Mouse (Mus musculus) MEL (cell line): ENCODE results near the gene Nisch. TPM values are rescaled to one million over a fixed set of nuclear protein-coding genes. Genes with fewer than 3 reads are reported as not detected.

Source experiments
- DNase-seq: peaks from one replicate; pipeline ENCODE4 v3.0.0; 2011; ENCODE audit warnings: low read depth, low spot score
- H3K27ac ChIP-seq: 2 replicates; pipeline ENCODE4 v1.5.1; 2012; ENCODE audit warnings: low read depth, mild to moderate bottlenecking, control low read depth, low read length, moderate library complexity; ENCODE audit not compliant: control insufficient read depth
- H3K27me3 ChIP-seq, 2 experiments: fragments of 150-350 bp in 1 of 2; sonication (generic) in 1 of 2; 2 replicates each; pipeline ENCODE4 v1.6.1; 2012; ENCODE audit warnings: low read length in 2 of 2, mild to moderate bottlenecking in 2 of 2, improper control_type of control experiment in 1 of 2, moderate library complexity in 1 of 2; ENCODE audit not compliant: insufficient read depth in 2 of 2, control insufficient read depth in 1 of 2
- H3K36me3 ChIP-seq, 2 experiments: 2 replicates each; pipeline ENCODE4 v1.6.1; 2012 to 2014; ENCODE audit warnings: low read length in 2 of 2, improper control_type of control experiment in 1 of 2, inconsistent platforms in 1 of 2, mild to moderate bottlenecking in 1 of 2; ENCODE audit not compliant: insufficient read depth in 2 of 2, control insufficient read depth in 1 of 2
- H3K4me1 ChIP-seq, 2 experiments: fragments of 150-350 bp in 1 of 2; sonication (generic) in 1 of 2; 2 replicates each; pipeline ENCODE4 v1.6.1; 2012; ENCODE audit warnings: low read length in 2 of 2, improper control_type of control experiment in 1 of 2, mild to moderate bottlenecking in 1 of 2; ENCODE audit not compliant: insufficient read depth in 2 of 2, control insufficient read depth in 1 of 2
- H3K4me3 ChIP-seq, 2 experiments: fragments of 150-350 bp in 1 of 2; sonication (generic) in 1 of 2; 2 replicates each; pipeline ENCODE4 v1.5.1; 2012; ENCODE audit warnings: low read depth in 2 of 2, low read length in 2 of 2, mild to moderate bottlenecking in 2 of 2, moderate library complexity in 2 of 2, control low read depth in 1 of 2, improper control_type of control experiment in 1 of 2; ENCODE audit not compliant: control insufficient read depth in 1 of 2, insufficient read depth in 1 of 2
- H3K79me2 ChIP-seq: 2 replicates; pipeline ENCODE4 v1.6.1; 2012; ENCODE audit warnings: mild to moderate bottlenecking, low read length, moderate library complexity; ENCODE audit not compliant: control insufficient read depth, poor library complexity, insufficient read depth
- H3K9ac ChIP-seq: 2 replicates; pipeline ENCODE4 v1.6.1; 2012; ENCODE audit warnings: low read depth, mild to moderate bottlenecking, control low read depth, low read length, moderate library complexity; ENCODE audit not compliant: control insufficient read depth, poor library complexity, severe bottlenecking
- H3K9me3 ChIP-seq: fragments of 150-350 bp; sonication (generic); replicated peaks from 2 replicates; pipeline ENCODE4 v1.6.1; 2012; ENCODE audit warnings: mild to moderate bottlenecking, low read length, improper control_type of control experiment, moderate library complexity; ENCODE audit not compliant: insufficient read depth
- BHLHE40 ChIP-seq: IDR thresholded peaks from 2 replicates; pipeline ENCODE4 v1.6.1; 2012; ENCODE audit warnings: low read depth, mild to moderate bottlenecking, inconsistent platforms, low read length, improper control_type of control experiment, borderline replicate concordance
- CHD1 ChIP-seq: IDR thresholded peaks from 2 replicates; pipeline ENCODE4 v1.6.1; 2012; ENCODE audit warnings: low read depth, mild to moderate bottlenecking, inconsistent platforms, low read length, improper control_type of control experiment
- CHD2 ChIP-seq: IDR thresholded peaks from 2 replicates; pipeline ENCODE4 v1.6.1; 2011; ENCODE audit warnings: low read length, improper control_type of control experiment
- CTCF ChIP-seq, 3 experiments: IDR thresholded peaks in 2 of 3; conservative IDR thresholded peaks in 1 of 3; 2 replicates each; pipeline ENCODE4 v1.5.1; 2011 to 2012; ENCODE audit warnings: low read length in 3 of 3, low read depth in 2 of 3, mild to moderate bottlenecking in 2 of 3, improper control_type of control experiment in 1 of 3, inconsistent platforms in 1 of 3, mixed read lengths in 1 of 3, moderate library complexity in 1 of 3; ENCODE audit not compliant: control insufficient read depth in 1 of 3, insufficient read depth in 1 of 3, poor library complexity in 1 of 3, severe bottlenecking in 1 of 3
- E2F4 ChIP-seq: IDR thresholded peaks from 2 replicates; pipeline ENCODE4 v1.6.1; 2011; ENCODE audit warnings: low read depth, low read length, improper control_type of control experiment, borderline replicate concordance
- EP300 ChIP-seq, 2 experiments: IDR thresholded peaks; 2 replicates each; pipeline ENCODE4 v1.6.1; 2011; ENCODE audit warnings: improper control_type of control experiment in 2 of 2, low read length in 2 of 2, low read depth in 1 of 2, mild to moderate bottlenecking in 1 of 2
- GABPA ChIP-seq: IDR thresholded peaks from 2 replicates; pipeline ENCODE4 v1.6.1; 2012; ENCODE audit warnings: low read depth, mild to moderate bottlenecking, inconsistent platforms, low read length, improper control_type of control experiment, moderate library complexity
- HCFC1 ChIP-seq: IDR thresholded peaks from 2 replicates; pipeline ENCODE4 v1.6.1; 2012; ENCODE audit warnings: low read depth, mild to moderate bottlenecking, inconsistent platforms, low read length, improper control_type of control experiment, moderate library complexity
- MAX ChIP-seq: IDR thresholded peaks from 2 replicates; pipeline ENCODE4 v1.6.1; 2011; ENCODE audit warnings: low read length, improper control_type of control experiment
- MEF2A ChIP-seq: IDR thresholded peaks from 2 replicates; pipeline ENCODE4 v1.6.1; 2014; ENCODE audit warnings: low read depth, mild to moderate bottlenecking, inconsistent platforms, low read length, improper control_type of control experiment; ENCODE audit not compliant: poor library complexity, insufficient replicate concordance, severe bottlenecking; ENCODE audit errors: extremely low read depth
- MXI1 ChIP-seq: IDR thresholded peaks from 2 replicates; pipeline ENCODE4 v1.6.1; 2011; ENCODE audit warnings: mild to moderate bottlenecking, low read depth, low read length, improper control_type of control experiment
- MYB ChIP-seq: IDR thresholded peaks from 2 replicates; pipeline ENCODE4 v1.6.1; 2011; ENCODE audit warnings: mild to moderate bottlenecking, low read depth, low read length, improper control_type of control experiment
- MYC ChIP-seq: IDR thresholded peaks from 2 replicates; pipeline ENCODE4 v1.6.1; 2011; ENCODE audit warnings: low read depth, mild to moderate bottlenecking, low read length, improper control_type of control experiment, moderate library complexity
- NELFE ChIP-seq: IDR thresholded peaks from 2 replicates; pipeline ENCODE4 v1.6.1; 2011; ENCODE audit warnings: low read depth, low read length, improper control_type of control experiment
- NRF1 ChIP-seq: IDR thresholded peaks from 2 replicates; pipeline ENCODE4 v1.6.1; 2014; ENCODE audit warnings: low read depth, mild to moderate bottlenecking, inconsistent platforms, low read length, improper control_type of control experiment, moderate library complexity; ENCODE audit not compliant: poor library complexity, insufficient read depth, severe bottlenecking
- POLR2AphosphoS2 ChIP-seq: IDR thresholded peaks from 2 replicates; pipeline ENCODE4 v1.6.1; 2011; ENCODE audit warnings: low read length, improper control_type of control experiment
- RAD21 ChIP-seq: IDR thresholded peaks from 2 replicates; pipeline ENCODE4 v1.6.1; 2011; ENCODE audit warnings: mild to moderate bottlenecking, low read depth, low read length, improper control_type of control experiment
- SIN3A ChIP-seq: IDR thresholded peaks from 2 replicates; pipeline ENCODE4 v1.6.1; 2012; ENCODE audit warnings: low read length, improper control_type of control experiment, inconsistent platforms
- SMC3 ChIP-seq: IDR thresholded peaks from 2 replicates; pipeline ENCODE4 v1.6.1; 2011; ENCODE audit warnings: low read depth, low read length, improper control_type of control experiment
- TAL1 ChIP-seq: IDR thresholded peaks from 2 replicates; pipeline ENCODE4 v1.6.1; 2012; ENCODE audit warnings: mild to moderate bottlenecking, inconsistent platforms, low read length, moderate library complexity, mixed read lengths
- UBTF ChIP-seq: IDR thresholded peaks from 2 replicates; pipeline ENCODE4 v1.6.1; 2012; ENCODE audit warnings: low read depth, mild to moderate bottlenecking, inconsistent platforms, low read length, improper control_type of control experiment, moderate library complexity, borderline replicate concordance; ENCODE audit not compliant: insufficient read depth
- USF1 ChIP-seq: IDR thresholded peaks from 2 replicates; pipeline ENCODE4 v1.6.1; 2014; ENCODE audit warnings: low read depth, mild to moderate bottlenecking, inconsistent platforms, low read length, improper control_type of control experiment, moderate library complexity
- ZKSCAN1 ChIP-seq: IDR thresholded peaks from 2 replicates; pipeline ENCODE4 v1.6.1; 2012; ENCODE audit warnings: low read depth, mild to moderate bottlenecking, inconsistent platforms, low read length, improper control_type of control experiment, moderate library complexity
- ZNF384 ChIP-seq: IDR thresholded peaks from 2 replicates; pipeline ENCODE4 v1.6.1; 2012; ENCODE audit warnings: low read depth, mild to moderate bottlenecking, inconsistent platforms, low read length, improper control_type of control experiment
- polyA plus RNA-seq, 2 experiments: library from polyadenylated mRNA; stranded (reverse) in 1 of 2; unstranded in 1 of 2; fragments of >175 nt in 1 of 2; fragments of >200 nt in 1 of 2; gene quantifications; 2 replicates each; pipeline versions ENCODE4 v1.2.1 to v1.2.4; 2012; ENCODE audit warnings: low replicate concordance in 2 of 2, low read depth in 1 of 2; ENCODE audit not compliant: insufficient read length in 2 of 2, insufficient read depth in 1 of 2, missing spikeins in 1 of 2
- total RNA-seq: library from RNA; depleted of rRNA; stranded (reverse); fragments of 300-350 nt; gene quantifications from 2 replicates; pipeline ENCODE4 v1.2.3, GENCODE M21; 2012

Gene Nisch
- total and polyA plus RNA-seq, 3 experiments: 53.0 to 154 TPM; not detected in 1

DNA sequence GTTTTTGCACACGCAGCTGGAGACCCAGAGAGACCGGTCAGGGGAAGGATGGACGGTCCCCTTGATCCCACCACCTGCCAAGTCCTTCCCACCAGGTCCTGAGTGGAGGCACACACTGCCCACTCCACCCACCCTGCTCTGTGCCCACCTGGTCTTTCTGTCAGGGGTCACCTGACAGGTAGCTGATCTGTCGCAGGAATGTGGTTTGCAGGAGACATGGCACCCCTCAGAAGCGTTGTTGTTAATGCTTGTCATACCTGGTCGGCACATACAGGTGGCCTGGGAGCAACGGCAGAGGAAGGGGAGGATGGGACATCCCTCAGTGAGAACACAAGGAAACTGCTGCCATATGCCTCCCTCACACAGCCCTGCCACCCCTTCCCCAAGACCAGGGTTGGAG, 55.6 kb downstream of the Nisch start:
- no peak overlapping the region for H3K4me3 ChIP-seq
- peaks cover 0 to 2% of the 10 kb centered on the region in 2 experiments; a peak in 1 of 4 replicates for H3K36me3 ChIP-seq
- no peak for DNase-seq
- no peak overlapping the region for H3K27ac ChIP-seq
- H3K9me3 ChIP-seq: no peaks in the 10 kb centered on the region
- no peak for TF ChIP-seq MYB
- no peak for TF ChIP-seq MAX
- TF ChIP-seq E2F4: no peak
- TF ChIP-seq USF1: no peak
- TF ChIP-seq ZNF384: no peak
- TF ChIP-seq CTCF (IDR thresholded peaks at IDR 0.05 in 2 of 3, conservative IDR thresholded peaks at IDR 0.05 in 1 of 3; ENCODE audit: control insufficient read depth in 1 of 3, insufficient read depth in 1 of 3, low read depth in 2 of 3, low read length in 3 of 3, poor library complexity in 1 of 3, severe bottlenecking in 1 of 3): no peak
- TF ChIP-seq GABPA: no peak
- TF ChIP-seq EP300 (IDR thresholded peaks at IDR 0.05; ENCODE audit: low read depth in 1 of 2, low read length in 2 of 2): no peak
- TF ChIP-seq CHD2: no peak
- no peak for TF ChIP-seq MYC
- no peak for TF ChIP-seq ZKSCAN1
- no peak for TF ChIP-seq SIN3A
- TF ChIP-seq RAD21: no peak
- TF ChIP-seq POLR2AphosphoS2: no peak
- no peak for TF ChIP-seq NRF1
- TF ChIP-seq MXI1: no peak
- no peak for TF ChIP-seq UBTF
- peaks cover 0 to 6% of the 10 kb centered on the region in 2 experiments for H3K4me1 ChIP-seq
- no peaks in the 10 kb centered on the region; a peak in 2 of 4 replicates for H3K27me3 ChIP-seq
- no peak overlapping the region for H3K9ac ChIP-seq
- H3K79me2 ChIP-seq: no peaks in the 10 kb centered on the region

GRCm38 (mm10) chr14:31160196-31161150, 56.3 kb downstream of the Nisch start:
- no peak overlapping the region for H3K4me3 ChIP-seq
- no peaks in the 10 kb centered on the region; a peak in 2 of 4 replicates for H3K27me3 ChIP-seq
- H3K79me2 ChIP-seq: no peaks in the 10 kb centered on the region
- TF ChIP-seq MEF2A (no peak), UBTF (no peak), EP300 (IDR thresholded peaks at IDR 0.05; ENCODE audit: low read depth in 1 of 2, low read length in 2 of 2) (no peak), TAL1 (no peak), RAD21 (no peak), NELFE (no peak), MYC (no peak), BHLHE40 (no peak), SMC3 (no peak), CHD2 (no peak), CHD1 (no peak), ZKSCAN1 (no peak), HCFC1 (no peak), GABPA (no peak), USF1 (no peak), POLR2AphosphoS2 (no peak)
- H3K27ac ChIP-seq: no peak overlapping the region
- H3K4me1 ChIP-seq: peaks cover 0 to 6% of the 10 kb centered on the region in 2 experiments
- H3K9me3 ChIP-seq: no peaks in the 10 kb centered on the region
- no peak for DNase-seq
- H3K9ac ChIP-seq: no peak overlapping the region
- H3K36me3 ChIP-seq: peaks cover 0 to 2% of the 10 kb centered on the region in 2 experiments; a peak in 1 of 4 replicates
